Mouse (Mus musculus) heart, postnatal 0 days (tissue): Measurements from ENCODE around the gene Mxi1.

ENCODE experiments used
- CTCF ChIP-seq: IDR thresholded peaks from 2 replicates; pipeline ENCODE4 v1.5.1; 2016; ENCODE audit warnings: antibody characterized with exemption, control low read depth, low read depth
- EP300 ChIP-seq: IDR thresholded peaks from 2 replicates; pipeline ENCODE4 v1.6.1; 2016; ENCODE audit warnings: antibody characterized with exemption, low read depth

- no peak for TF ChIP-seq EP300
- no peak for TF ChIP-seq CTCF
These were observed 33.2 kb upstream of the Mxi1 start for GRCm38 (mm10) chr19:53276902-53277707.
